8 mouse cellular contexts compared by ENCODE assay signal in genomic region chr2:155381643-155382331, GRCm38 (mm10). TPM values are rescaled to one million over a fixed set of nuclear protein-coding genes. Genes with fewer than 3 reads are reported as not detected.
DNase-seq lines count a peak whose midpoint lies in the region; ATAC-seq lines count a peak whose summit lies in the region.

No protein-coding gene starts in this region.

- peak overlapping the region; percentile 94 for H3K9ac ChIP-seq in heart, embryonic 16.5 days (ENCODE audit: low read length)
- H3K9ac ChIP-seq in liver, embryonic 15.5 days: peak overlapping the region; percentile 74
- peak overlapping the region; percentile 91 for H3K9ac ChIP-seq in neural tube, embryonic 12.5 days

- peak overlapping the region; percentile 76 for H3K4me2 ChIP-seq in heart, embryonic 16.5 days (ENCODE audit: low read depth, low read length)
- peak overlapping the region; percentile 97 for H3K4me2 ChIP-seq in liver, embryonic 15.5 days
- peak overlapping the region; percentile 81 for H3K4me2 ChIP-seq in neural tube, embryonic 12.5 days (replicated peaks)

- under 1% methylated on average over 68 of the region's 68 CpGs for WGBS in forebrain, embryonic 10.5 days
- WGBS in heart, embryonic 16.5 days: under 1% methylated on average over 62 of the region's 68 CpGs
- WGBS in liver, embryonic 15.5 days (ENCODE audit: insufficient replicate concordance): under 1% methylated on average over 68 of the region's 68 CpGs
- under 1% methylated on average over 68 of the region's 68 CpGs for WGBS in neural tube, embryonic 12.5 days

- peak; percentile 87 for ATAC-seq in CD4-positive, CD25-positive, alpha-beta regulatory T cell, adult 4 months
- ATAC-seq in heart, embryonic 16.5 days (replicated peaks; ENCODE audit: extremely low read depth, insufficient read depth, low FRiP score): peak; percentile 93
- peak; percentile 84 for ATAC-seq in liver, embryonic 15.5 days (ENCODE audit: insufficient read depth)
- peak; percentile 95 for ATAC-seq in neural tube, embryonic 12.5 days (ENCODE audit: low FRiP score, low read depth)

- H3K9me3 ChIP-seq in forebrain, embryonic 10.5 days: no peaks in the 10 kb centered on the region
- H3K9me3 ChIP-seq in heart, embryonic 16.5 days (replicated peaks; ENCODE audit: control insufficient read depth, low read length): no peaks in the 10 kb centered on the region
- no peaks in the 10 kb centered on the region for H3K9me3 ChIP-seq in liver, embryonic 15.5 days (replicated peaks)
- H3K9me3 ChIP-seq in neural tube, embryonic 12.5 days: no peaks in the 10 kb centered on the region

- peaks cover 19% of the 10 kb centered on the region for H3K36me3 ChIP-seq in forebrain, embryonic 10.5 days (replicated peaks)
- peaks cover 12% of the 10 kb centered on the region for H3K36me3 ChIP-seq in heart, embryonic 16.5 days (ENCODE audit: control insufficient read depth, insufficient read depth)
- no peaks in the 10 kb centered on the region for H3K36me3 ChIP-seq in liver, embryonic 15.5 days (replicated peaks)
- H3K36me3 ChIP-seq in neural tube, embryonic 12.5 days: peaks cover 17% of the 10 kb centered on the region; the same call in 1 of the 2 replicates

- H3K27ac ChIP-seq in forebrain, embryonic 10.5 days: peak overlapping the region; percentile 98
- peak overlapping the region; percentile 100 for H3K27ac ChIP-seq in heart, embryonic 16.5 days (ENCODE audit: low read length)
- peak overlapping the region; percentile 95 for H3K27ac ChIP-seq in liver, embryonic 15.5 days (replicated peaks)
- peak overlapping the region; percentile 86 for H3K27ac ChIP-seq in neural tube, embryonic 12.5 days

- peak; percentile 87 for DNase-seq in c-Kit-negative CD71-positive TER-119-positive erythroid progenitor cells, embryonic 14.5 days (ENCODE audit: low read depth, low spot score)
- peak; percentile 96 for DNase-seq in forebrain, embryonic 10.5 days (ENCODE audit: extremely low spot score, low spot score)
- DNase-seq in kidney, postnatal 36 days: peak; percentile 98 to 99
- DNase-seq in telencephalon, adult 2 months (ENCODE audit: low read depth, low spot score): peak; percentile 93

- H3K27me3 ChIP-seq in forebrain, embryonic 10.5 days (ENCODE audit: poor library complexity, severe bottlenecking): peaks cover 48% of the 10 kb centered on the region
- H3K27me3 ChIP-seq in heart, embryonic 16.5 days (ENCODE audit: control insufficient read depth, insufficient read depth, low read length): no peaks in the 10 kb centered on the region
- H3K27me3 ChIP-seq in liver, embryonic 15.5 days: peaks cover 46% of the 10 kb centered on the region
- 0 out of 2 replicates have a peak, but pooled peaks cover 10% of the 10 kb centered on the region for H3K27me3 ChIP-seq in neural tube, embryonic 12.5 days (replicated peaks)

- peaks cover 45% of the 10 kb centered on the region for H3K4me1 ChIP-seq in forebrain, embryonic 10.5 days
- peaks cover 28% of the 10 kb centered on the region for H3K4me1 ChIP-seq in heart, embryonic 16.5 days (ENCODE audit: control insufficient read depth, insufficient read depth, low read length)
- H3K4me1 ChIP-seq in liver, embryonic 15.5 days (replicated peaks): peaks cover 29% of the 10 kb centered on the region
- peaks cover 35% of the 10 kb centered on the region for H3K4me1 ChIP-seq in neural tube, embryonic 12.5 days

- H3K4me3 ChIP-seq in forebrain, embryonic 10.5 days: peak overlapping the region; percentile 79
- H3K4me3 ChIP-seq in heart, embryonic 16.5 days (ENCODE audit: low read length): peak overlapping the region; percentile 90
- peak overlapping the region; percentile 93 for H3K4me3 ChIP-seq in liver, embryonic 15.5 days (replicated peaks)
- H3K4me3 ChIP-seq in neural tube, embryonic 12.5 days: peak overlapping the region; percentile 76

RNA-seq across cellular contexts. Expression of gene Trp53inp2, which starts 0.9 kb away (rescaled TPM):
- 1 to 10 TPM; 1.2 to 1.6 TPM for polyA plus RNA-seq in CD4-positive, CD25-positive, alpha-beta regulatory T cell, adult 4 months (2017; shearing (Covaris generic))
- polyA plus RNA-seq in forebrain, embryonic 10.5 days (2016; fragmentation: Nextera tagmentation; extraction: Ambion mirVana): 28.9 and 33.7 TPM in 2 replicates
- polyA plus RNA-seq in heart, embryonic 16.5 days (2015; fragmentation: Nextera tagmentation; extraction: Ambion mirVana): 126 and 132 TPM in 2 replicates
- 4.1 and 4.6 TPM in 2 replicates for polyA plus RNA-seq in liver, embryonic 15.5 days (2015; fragmentation: Nextera tagmentation; extraction: Ambion mirVana)
- polyA plus RNA-seq in neural tube, embryonic 12.5 days (2016; fragmentation: Nextera tagmentation; extraction: Ambion mirVana): 128 and 144 TPM in 2 replicates

RNA-seq across cellular contexts. Expression of gene Pigu, which starts 24.6 kb away (rescaled TPM):
- 10 to 100 TPM; 40.1 to 41.4 TPM for polyA plus RNA-seq in CD4-positive, CD25-positive, alpha-beta regulatory T cell, adult 4 months (2017; shearing (Covaris generic))
- polyA plus RNA-seq in forebrain, embryonic 10.5 days (2016; fragmentation: Nextera tagmentation; extraction: Ambion mirVana): 52.6 and 56.5 TPM in 2 replicates
- polyA plus RNA-seq in heart, embryonic 16.5 days (2015; fragmentation: Nextera tagmentation; extraction: Ambion mirVana): 56.5 and 59.2 TPM in 2 replicates
- 19.9 and 21.0 TPM in 2 replicates for polyA plus RNA-seq in liver, embryonic 15.5 days (2015; fragmentation: Nextera tagmentation; extraction: Ambion mirVana)
- 44.5 and 45.8 TPM in 2 replicates for polyA plus RNA-seq in neural tube, embryonic 12.5 days (2016; fragmentation: Nextera tagmentation; extraction: Ambion mirVana)

Comparison
In these comparisons a context has a peak if more than half of its experiments do, and no peak if none do; other contexts are left out.
1. Peak in every context shown above with its lines: DNase-seq, ATAC-seq, H3K4me3 ChIP-seq and H3K27ac ChIP-seq.